ENCODE assay signal across 8 mouse cellular contexts in the genomic region with DNA sequence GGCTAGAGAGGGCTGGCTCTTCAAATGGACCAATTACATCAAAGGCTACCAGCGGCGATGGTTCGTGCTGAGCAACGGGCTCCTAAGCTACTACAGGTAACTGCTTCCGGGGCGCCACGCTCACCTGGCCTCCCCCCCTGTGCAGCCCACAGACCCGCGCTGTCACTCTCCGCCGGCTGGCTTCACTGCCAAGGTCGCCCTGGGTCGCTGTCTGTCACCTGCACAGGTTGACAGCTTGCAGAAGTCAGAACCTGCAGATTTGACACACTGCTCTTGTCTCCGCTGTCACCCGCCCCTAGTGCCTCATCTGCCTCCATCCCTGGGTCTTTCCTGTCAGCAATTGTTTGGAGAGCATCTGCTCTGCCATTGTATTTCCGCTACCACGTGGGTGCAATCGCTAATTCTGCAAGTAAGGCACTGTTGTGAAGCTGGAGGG. TPM values are rescaled to one million over a fixed set of nuclear protein-coding genes. Genes with fewer than 3 reads are reported as not detected.
DNase-seq lines count a peak whose midpoint lies in the region; ATAC-seq lines count a peak whose summit lies in the region.

No protein-coding gene starts in this region.

- H3K4me3 ChIP-seq in intestine, embryonic 15.5 days (replicated peaks), result peak overlapping the region; percentile 65

- H3K4me2 ChIP-seq in intestine, embryonic 15.5 days (replicated peaks), result peak overlapping the region; percentile 87

- ATAC-seq in intestine, embryonic 15.5 days, result no peak; the same call in 1 of the 2 replicates
- no peak for ATAC-seq in inflammation-experienced regulatory T-cells, adult 6 months

- under 1% methylated on average over 18 of the region's 18 CpGs for WGBS in intestine, embryonic 15.5 days

- H3K27ac ChIP-seq in intestine, embryonic 15.5 days, result peak overlapping the region; percentile 79; the same call in 1 of the 2 replicates

- no peaks in the 10 kb centered on the region for H3K9me3 ChIP-seq in intestine, embryonic 15.5 days

- no peaks in the 10 kb centered on the region for H3K27me3 ChIP-seq in intestine, embryonic 15.5 days (replicated peaks)

- peak overlapping the region; percentile 72 for H3K9ac ChIP-seq in intestine, embryonic 15.5 days

- peaks cover 9% of the 10 kb centered on the region for H3K4me1 ChIP-seq in intestine, embryonic 15.5 days (replicated peaks)

- peak; percentile 58 for DNase-seq in T-cell, adult 2 months (ENCODE audit: low spot score)
- DNase-seq in cerebellum, postnatal 10 days, result peak; percentile 79 to 83
- peak; percentile 30 for DNase-seq in gastrocnemius, adult 18-20 months (ENCODE audit: low spot score)
- DNase-seq in left cerebral cortex, postnatal 14 days (ENCODE audit: low spot score in 2 of 2), result peak; percentile 46 to 53
- DNase-seq in mesoderm, embryonic 11.5 days (ENCODE audit: low read depth, low spot score), result peak; percentile 34
- DNase-seq in right cerebral cortex, postnatal 4 days, result peak; percentile 51

- no peaks in the 10 kb centered on the region for H3K36me3 ChIP-seq in intestine, embryonic 15.5 days

- intact Hi-C loops in left cerebral cortex, postnatal 14 days (cut with DNase I), result loop anchor here (5.0 kb wide), 1 partner anchor 41 kb away; no protein-coding TSS in a partner anchor

RNA-seq across cellular contexts. Expression of gene Osbp, which starts 0.5 kb away (rescaled TPM):
- 10 to 100 TPM; 53.4 to 56.3 TPM for total RNA-seq in gastrocnemius, adult 18-20 months (2021)
- polyA plus RNA-seq in intestine, embryonic 15.5 days (2015; fragmentation: Nextera tagmentation; extraction: Ambion mirVana), result 4.2 and 4.4 TPM in 2 replicates
- total RNA-seq in left cerebral cortex, postnatal 14 days (2021), result 10 to 100 TPM; 57.0 to 60.3 TPM
- polyA plus RNA-seq in inflammation-experienced regulatory T-cells, adult 6 months (2017; shearing (Covaris generic)), result 1 to 10 TPM; 7.1 to 8.4 (median 8.3) TPM

RNA-seq across cellular contexts. Expression of gene Patl1, which starts 54.0 kb away (rescaled TPM):
- 10 to 100 TPM; 23.6 to 27.3 TPM for total RNA-seq in gastrocnemius, adult 18-20 months (2021)
- 16.7 and 17.4 TPM in 2 replicates for polyA plus RNA-seq in intestine, embryonic 15.5 days (2015; fragmentation: Nextera tagmentation; extraction: Ambion mirVana)
- 10 to 100 TPM; 17.7 to 19.8 TPM for total RNA-seq in left cerebral cortex, postnatal 14 days (2021)
- 10 to 100 TPM; 15.0 to 18.6 (median 17.1) TPM for polyA plus RNA-seq in inflammation-experienced regulatory T-cells, adult 6 months (2017; shearing (Covaris generic))

Comparison
In these comparisons a context has a peak if more than half of its experiments do, and no peak if none do; other contexts are left out.
1. DNase-seq: peak in every context shown above with its lines; median percentile 81 in cerebellum, postnatal 10 days; 58 in T-cell, adult 2 months; 51 in right cerebral cortex, postnatal 4 days; 50 in left cerebral cortex, postnatal 14 days; 34 in mesoderm, embryonic 11.5 days; 30 in gastrocnemius, adult 18-20 months.